Mouse (Mus musculus): ENCODE data around the gene Mprip. TPM values are rescaled to one million over a fixed set of nuclear protein-coding genes. Genes with fewer than 3 reads are reported as not detected.
"Not testable (repeated sequence)": the region's sequence is repeated elsewhere in the genome, so short reads cannot be mapped to it uniquely, and the experiment has no call there.

Mprip gene
- total RNA-seq, 2 experiments from 2014 or later: 75.6 to 87.2 TPM

- intact Hi-C loops (cut with DNase I): loop anchor here (2.0 to 5.0 kb wide), 3 partner anchors 25 to 66 kb away; no protein-coding TSS in a partner anchor
- Histone ChIP-seq H3K27ac (peak overlapping the region; percentile 97), H3K4me3 (peak overlapping the region; percentile 86)
- DNase-seq: no peak
- no peak for TF ChIP-seq CTCF (IDR thresholded peaks at IDR 0.05)
Observed at GRCm38 (mm10) chr11:59661601-59662248, 620 bp downstream of the Mprip start.

- Histone ChIP-seq H3K4me3 (peak overlapping the region; percentile 86), H3K27ac (peak overlapping the region; percentile 97)
- peak; percentile 18; the same call in 1 of the 2 replicates for TF ChIP-seq CTCF (IDR thresholded peaks at IDR 0.05)
- intact Hi-C loops (cut with DNase I): loop anchor here (5.0 kb wide), 2 partner anchors 45 to 65 kb away; no protein-coding TSS in a partner anchor
- peak; percentile 98 for DNase-seq
Observed at GRCm38 (mm10) chr11:59662249-59662788, 1.2 kb downstream of the Mprip start.

DNA sequence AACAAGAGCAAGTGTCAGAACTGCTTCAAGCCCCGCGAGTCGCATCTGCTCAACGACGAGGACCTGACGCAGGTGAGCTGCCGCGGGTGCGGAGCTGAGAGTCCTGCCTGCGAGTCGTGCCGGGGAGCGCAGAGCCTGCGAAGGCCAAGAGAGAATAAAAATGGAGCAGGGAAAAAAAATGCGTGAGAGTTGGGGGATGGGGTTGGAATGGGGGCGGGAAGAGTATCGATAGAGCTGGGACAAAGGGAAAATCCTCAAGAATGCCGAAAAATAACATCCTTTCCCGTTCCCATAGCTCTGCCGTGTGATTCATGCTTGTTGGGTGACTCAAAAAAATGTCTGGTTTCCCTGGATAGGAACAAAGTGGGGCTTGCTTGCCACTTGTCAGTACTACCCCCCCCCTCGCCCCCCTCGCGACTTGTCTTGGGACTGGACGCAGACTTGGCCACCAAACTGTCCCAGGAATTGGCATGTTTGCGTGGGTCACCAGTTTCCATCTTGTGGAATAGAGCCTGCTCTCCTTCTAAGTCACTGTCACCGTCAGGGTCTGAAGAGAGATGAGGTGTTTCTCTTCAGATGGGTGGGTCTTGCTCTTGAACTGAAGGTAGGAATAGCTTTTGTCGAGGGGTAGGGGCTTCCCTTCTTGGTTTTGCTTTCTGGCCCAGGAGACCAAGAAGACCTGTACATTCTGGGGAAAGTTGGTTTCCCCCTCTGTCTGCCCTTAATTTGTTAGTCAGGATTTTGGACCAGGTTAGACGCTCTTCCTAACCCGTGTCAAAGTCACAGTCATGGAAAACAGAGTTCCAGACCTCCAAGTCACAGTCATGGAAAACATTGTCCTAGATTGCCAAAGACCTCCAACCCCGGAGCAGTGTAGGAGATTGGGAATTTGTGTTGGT is 2.0 kb downstream of the Mprip start:
- intact Hi-C loops (cut with DNase I): loop anchor here (5.0 kb wide), 2 partner anchors 44 to 64 kb away; no protein-coding TSS in a partner anchor
- no peak for TF ChIP-seq CTCF (IDR thresholded peaks at IDR 0.05)
- Histone ChIP-seq H3K27ac (peak overlapping the region; percentile 97), H3K4me3 (peak overlapping the region; percentile 86)
- no peak for DNase-seq

DNA sequence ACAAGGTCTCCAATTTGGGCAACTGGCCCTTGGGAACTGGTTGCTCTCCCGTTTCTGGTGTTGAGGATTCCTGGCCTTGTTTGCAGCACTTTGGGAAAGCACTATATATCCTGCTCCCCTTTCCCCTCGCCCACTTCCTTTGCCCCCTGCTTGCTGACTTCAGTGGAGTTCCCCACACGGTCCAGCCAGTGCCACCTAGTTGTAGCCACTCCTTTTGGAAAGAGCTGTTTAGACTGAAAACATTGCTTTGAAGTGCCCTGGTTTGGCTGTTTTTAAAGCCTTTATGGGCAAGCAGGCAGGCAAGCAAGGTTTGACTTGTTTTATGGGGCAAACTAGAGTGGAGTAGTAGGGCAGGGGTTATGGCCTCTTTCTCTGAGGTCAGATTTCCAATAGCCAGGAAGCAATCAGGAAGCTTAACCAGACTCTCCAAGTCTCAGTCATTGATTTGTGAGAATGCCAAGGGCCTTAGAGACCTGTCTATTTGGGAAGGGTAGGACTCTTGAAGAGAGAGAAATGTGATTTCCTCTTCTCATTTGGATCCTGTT is 2.7 kb downstream of the Mprip start:
- TF ChIP-seq CTCF (IDR thresholded peaks at IDR 0.05): no peak
- H3K4me3 ChIP-seq: peak overlapping the region; percentile 86
- peak overlapping the region; percentile 97 for H3K27ac ChIP-seq
- DNase-seq: no peak
- intact Hi-C loops (cut with DNase I): loop anchor here (5.0 kb wide), 2 partner anchors 43 to 63 kb away; no protein-coding TSS in a partner anchor

DNA sequence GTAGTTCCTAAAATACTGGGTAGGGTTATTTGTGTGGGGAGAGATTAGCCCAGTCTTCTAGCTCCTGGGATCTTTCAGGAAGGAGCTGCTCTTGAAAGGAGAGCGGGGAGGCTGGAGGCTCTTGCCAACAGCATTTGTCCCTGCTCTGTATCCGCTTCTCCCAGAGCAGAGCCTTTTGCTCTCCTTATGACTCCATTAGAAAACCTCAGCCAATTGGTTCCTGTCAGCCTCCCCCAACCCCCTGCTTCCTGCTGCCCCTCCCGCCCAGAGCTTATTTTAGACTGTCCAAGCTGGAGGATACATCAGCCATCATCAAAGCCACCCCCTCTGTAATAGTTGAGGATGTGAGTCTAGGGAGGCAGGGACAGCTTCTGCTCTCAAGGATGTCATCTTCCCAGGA is 3.7 kb downstream of the Mprip start:
- peak; percentile 77 for DNase-seq
- TF ChIP-seq CTCF (IDR thresholded peaks at IDR 0.05): no peak
- intact Hi-C loops (cut with DNase I): loop anchor here (5.0 kb wide), 2 partner anchors 42 to 62 kb away; no protein-coding TSS in a partner anchor
- H3K4me3 ChIP-seq: peak overlapping the region; percentile 86
- peak overlapping the region; percentile 97 for H3K27ac ChIP-seq

DNA sequence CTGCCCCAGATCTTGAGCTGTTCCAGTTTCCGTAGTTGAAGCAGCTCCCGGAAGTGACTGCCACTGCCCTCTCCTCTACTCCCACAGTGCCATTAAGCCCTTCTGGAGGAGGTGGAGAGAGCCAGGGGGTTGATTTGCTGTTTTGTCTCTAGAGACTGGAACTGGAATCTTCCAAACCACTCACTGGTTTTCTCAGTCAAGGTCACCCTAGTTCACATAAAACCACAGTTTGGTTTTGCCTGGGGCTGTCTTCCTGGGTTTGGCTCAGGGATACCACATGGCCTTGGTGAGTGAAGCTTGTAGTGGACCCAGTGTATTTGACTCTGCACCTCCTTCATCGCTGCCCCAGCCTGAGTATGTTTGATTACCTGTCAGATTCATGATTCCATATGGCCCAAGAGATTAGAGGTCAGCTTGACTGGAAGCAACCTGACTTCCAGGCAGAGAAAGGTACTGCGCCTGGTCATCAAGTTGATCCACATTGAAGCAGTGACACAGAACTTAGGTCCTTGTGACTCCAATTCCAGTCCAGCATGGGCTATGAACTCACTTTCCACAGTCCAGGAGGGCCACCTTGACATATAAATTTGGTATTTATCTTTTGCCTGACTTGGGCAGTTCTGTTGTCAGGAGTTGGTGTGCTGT is 10.1 kb downstream of the Mprip start:
- H3K27ac ChIP-seq: peak overlapping the region; percentile 74
- TF ChIP-seq CTCF (IDR thresholded peaks at IDR 0.05): no peak
- intact Hi-C loops (cut with DNase I): no loop called here
- no peak overlapping the region for H3K4me3 ChIP-seq
- DNase-seq: no peak

DNA sequence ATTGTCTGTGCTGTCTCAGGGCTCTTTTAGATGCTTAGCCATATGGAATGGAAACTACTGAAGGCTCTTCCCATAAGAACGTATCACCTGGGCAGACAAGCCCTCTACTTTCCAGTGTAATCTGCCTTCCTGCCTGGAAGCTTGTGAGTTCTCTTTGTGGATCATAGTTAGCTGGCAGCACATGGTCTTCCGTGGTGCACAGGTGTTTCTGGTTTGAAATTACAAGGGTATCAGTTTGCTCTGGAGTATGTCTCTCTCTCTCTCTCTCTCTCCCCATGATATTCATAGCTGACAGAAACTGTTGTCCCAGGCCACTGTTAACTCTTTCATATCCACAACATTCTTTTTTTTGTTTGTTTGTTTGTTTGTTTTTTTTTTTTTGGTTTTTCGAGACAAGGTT is 12.9 kb downstream of the Mprip start:
- no peak for DNase-seq
- no peak overlapping the region for H3K4me3 ChIP-seq
- peak overlapping the region; percentile 73 for H3K27ac ChIP-seq
- intact Hi-C loops (cut with DNase I): no loop called here
- TF ChIP-seq CTCF (IDR thresholded peaks at IDR 0.05): no peak

GRCm38 (mm10) chr11:59674746-59675145 is 13.6 kb downstream of the Mprip start:
- intact Hi-C loops (cut with DNase I); DNase-seq; H3K4me3 ChIP-seq: not testable (repeated sequence)
- H3K27ac ChIP-seq: peak overlapping the region; percentile 73

DNA sequence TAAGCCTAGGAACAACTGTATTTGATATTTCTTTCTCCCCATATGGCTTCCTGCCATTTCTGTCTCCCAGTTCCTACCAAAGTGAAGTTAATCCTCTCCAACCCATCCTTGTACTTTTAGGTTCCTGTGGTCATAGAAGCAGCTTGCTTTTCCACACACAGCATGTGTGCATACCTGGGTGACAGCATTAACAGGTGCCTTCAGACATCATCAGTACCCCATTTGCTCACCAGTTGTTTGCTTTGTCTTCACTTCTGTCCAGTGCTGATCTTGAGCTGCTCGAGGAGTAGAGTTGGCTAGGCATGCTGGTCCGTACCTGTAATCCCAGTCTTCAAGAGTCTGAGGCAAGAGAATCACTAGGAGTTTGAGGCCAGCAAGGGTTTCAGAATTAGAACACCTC is 16.7 kb downstream of the Mprip start:
- H3K4me3 ChIP-seq: no peak overlapping the region
- H3K27ac ChIP-seq: no peak overlapping the region
- no peak for TF ChIP-seq CTCF (IDR thresholded peaks at IDR 0.05)
- intact Hi-C loops (cut with DNase I): no loop called here
- no peak for DNase-seq

DNA sequence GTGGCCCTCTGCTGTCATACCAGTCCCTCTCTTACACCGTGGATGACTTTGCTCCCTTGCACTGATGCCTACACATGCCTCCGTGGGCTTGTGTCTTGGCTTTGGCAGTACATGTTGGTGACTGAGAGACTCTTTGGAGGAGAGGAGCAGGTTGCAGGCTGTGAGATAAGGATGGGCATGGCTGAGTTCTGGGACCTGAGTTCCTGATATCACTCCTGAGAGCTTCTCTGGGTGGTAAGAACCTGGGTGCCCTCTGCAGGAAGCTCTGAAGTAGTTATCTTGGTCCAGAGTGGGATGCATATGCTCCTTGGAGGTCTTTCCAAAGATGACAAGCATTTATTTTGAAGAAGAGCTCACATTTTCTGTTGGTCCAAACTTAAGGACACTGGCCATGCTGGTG is 17.6 kb downstream of the Mprip start:
- no peak overlapping the region for H3K27ac ChIP-seq
- intact Hi-C loops (cut with DNase I): no loop called here
- no peak overlapping the region for H3K4me3 ChIP-seq
- TF ChIP-seq CTCF (IDR thresholded peaks at IDR 0.05): no peak
- no peak for DNase-seq

DNA sequence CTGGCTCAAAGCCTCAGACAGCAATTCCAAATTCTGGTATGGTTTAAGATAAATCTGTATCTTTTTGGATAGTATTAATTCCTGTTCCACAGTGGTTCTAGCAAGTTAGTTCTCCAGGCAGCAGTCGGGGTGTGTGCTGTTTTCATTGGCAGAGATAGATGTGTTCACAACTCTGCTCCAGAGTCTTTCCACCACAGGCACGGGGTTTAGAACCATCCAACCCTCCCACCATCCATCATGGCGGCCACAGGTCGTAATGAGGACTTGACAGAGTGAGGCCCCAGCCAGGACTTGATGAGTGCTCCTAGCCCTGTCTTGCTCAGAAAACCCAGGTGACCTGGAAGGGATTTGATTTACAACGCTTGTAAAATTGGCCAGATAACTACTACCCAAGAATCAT is 19.0 kb downstream of the Mprip start:
- no peak for DNase-seq
- Histone ChIP-seq H3K27ac (no peak overlapping the region), H3K4me3 (no peak overlapping the region)
- intact Hi-C loops (cut with DNase I): no loop called here
- no peak for TF ChIP-seq CTCF (IDR thresholded peaks at IDR 0.05)

- intact Hi-C loops (cut with DNase I): no loop called here
- Histone ChIP-seq H3K27ac (no peak overlapping the region), H3K4me3 (no peak overlapping the region)
- TF ChIP-seq CTCF (IDR thresholded peaks at IDR 0.05): no peak
- no peak for DNase-seq
Observed at GRCm38 (mm10) chr11:59684956-59685355, 23.9 kb downstream of the Mprip start.

Measured in gastrocnemius, adult 2 months (tissue).